Mouse (Mus musculus) gastrocnemius, adult 2 months (tissue): ENCODE data around the gene Hist1h3b. TPM values are rescaled to one million over a fixed set of nuclear protein-coding genes. Genes with fewer than 3 reads are reported as not detected.

ENCODE experiments used
- DNase-seq: peaks from one replicate; pipeline ENCODE4 v3.0.0; 2022
- H3K27ac ChIP-seq: fragments of 200-600 bp; 2 replicates; pipeline ENCODE4 v1.8.1; 2022; ENCODE audit warnings: mild to moderate bottlenecking
- H3K4me3 ChIP-seq: fragments of 200-600 bp; 2 replicates; pipeline ENCODE4 v1.8.1; 2022; ENCODE audit warnings: mild to moderate bottlenecking, moderate library complexity
- CTCF ChIP-seq: fragments of 200-600 bp; IDR thresholded peaks from 2 replicates; pipeline ENCODE4 v1.8.1; 2022; ENCODE audit warnings: antibody characterized with exemption, mild to moderate bottlenecking, moderate library complexity
- intact Hi-C: fragments of 180-260 bp; cut with DNase I; formaldehyde crosslinking; loops from one replicate; pipeline ENCODE4 v1.15.1; 2025
- total RNA-seq, 2 experiments: library from RNA; stranded (reverse); gene quantifications; 2 replicates each; pipeline ENCODE4 v1.2.3; 2021

Hist1h3b gene
- total RNA-seq, 2 experiments from 2014 or later, result 1.6 to 1.8 TPM

DNA sequence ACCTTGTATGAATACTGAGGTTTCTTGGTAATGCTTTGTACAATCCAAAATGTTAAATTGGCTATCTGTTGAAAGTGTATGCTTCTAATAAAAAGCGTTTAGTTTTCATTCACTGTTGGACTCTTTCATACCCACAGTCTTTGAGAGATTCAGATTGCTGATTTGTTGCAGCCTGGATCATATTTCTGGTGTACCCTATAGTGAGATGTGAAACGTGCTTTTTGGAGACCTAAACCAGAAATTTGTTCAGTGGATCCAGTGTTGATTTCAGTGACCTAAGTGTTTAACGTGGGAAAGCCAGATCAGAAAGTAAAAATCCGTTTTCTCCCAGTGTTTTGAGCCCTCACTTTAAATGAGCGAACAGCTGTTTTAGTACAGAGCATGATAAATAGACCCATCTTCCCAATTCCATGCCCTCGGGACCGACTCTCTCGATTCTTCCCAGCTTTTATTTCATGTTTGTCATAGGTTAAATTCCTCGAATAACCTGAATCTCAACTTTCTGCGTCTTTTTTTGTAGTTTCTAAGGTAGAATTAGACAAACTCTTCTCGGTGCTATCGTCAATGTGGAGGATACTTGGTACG lies 11.7 kb upstream of the Hist1h3b start:
- no peak for TF ChIP-seq CTCF
- intact Hi-C loops, result no loop called here
- DNase-seq, result no peak
- peak overlapping the region; percentile 96 for H3K4me3 ChIP-seq
- H3K27ac ChIP-seq, result peak overlapping the region; percentile 96

DNA sequence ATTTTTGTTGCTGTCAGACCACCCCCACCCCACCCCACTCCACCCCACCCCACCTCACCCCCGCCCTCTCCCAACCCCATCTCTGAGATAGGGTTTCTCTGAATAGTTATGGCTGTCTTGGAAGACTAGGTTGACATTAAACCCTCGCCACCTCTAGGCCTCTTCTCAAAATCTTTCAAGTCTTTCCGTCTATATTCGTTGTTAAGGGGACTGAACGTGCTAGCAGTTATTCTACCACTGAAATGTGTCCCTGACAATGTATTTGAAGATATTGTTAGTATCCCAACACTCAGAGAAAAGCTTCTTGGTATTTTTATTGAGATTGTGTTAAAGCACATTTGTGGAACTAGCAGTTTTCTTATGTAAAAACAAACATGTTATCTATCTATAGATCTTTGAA lies 11.2 kb upstream of the Hist1h3b start:
- intact Hi-C loops, result no loop called here
- H3K4me3 ChIP-seq, result peak overlapping the region; percentile 96
- peak overlapping the region; percentile 96 for H3K27ac ChIP-seq
- no peak for TF ChIP-seq CTCF
- DNase-seq, result no peak

DNA sequence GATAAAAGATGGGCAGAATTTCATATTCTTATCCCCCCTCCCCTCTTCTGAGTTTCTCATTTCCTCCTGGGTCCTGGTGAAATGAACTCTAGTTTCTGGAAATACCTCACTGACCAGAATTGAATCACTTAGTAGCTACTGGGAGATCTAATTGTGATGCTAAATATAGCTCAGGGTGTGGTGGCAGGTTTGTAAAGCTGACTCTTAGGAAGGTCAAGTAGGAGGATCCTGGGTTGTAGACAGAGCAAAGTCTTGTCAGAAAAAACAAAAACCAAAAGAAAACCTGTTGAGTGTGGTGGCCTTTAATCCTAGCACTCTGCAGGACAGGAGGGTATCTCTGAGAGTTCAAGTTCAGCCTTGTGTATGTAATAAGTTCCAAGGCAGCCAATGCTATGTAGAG lies 10.1 kb upstream of the Hist1h3b start:
- Histone ChIP-seq H3K4me3 (no peak overlapping the region), H3K27ac (no peak overlapping the region)
- no peak for TF ChIP-seq CTCF
- intact Hi-C loops, result no loop called here
- no peak for DNase-seq

DNA sequence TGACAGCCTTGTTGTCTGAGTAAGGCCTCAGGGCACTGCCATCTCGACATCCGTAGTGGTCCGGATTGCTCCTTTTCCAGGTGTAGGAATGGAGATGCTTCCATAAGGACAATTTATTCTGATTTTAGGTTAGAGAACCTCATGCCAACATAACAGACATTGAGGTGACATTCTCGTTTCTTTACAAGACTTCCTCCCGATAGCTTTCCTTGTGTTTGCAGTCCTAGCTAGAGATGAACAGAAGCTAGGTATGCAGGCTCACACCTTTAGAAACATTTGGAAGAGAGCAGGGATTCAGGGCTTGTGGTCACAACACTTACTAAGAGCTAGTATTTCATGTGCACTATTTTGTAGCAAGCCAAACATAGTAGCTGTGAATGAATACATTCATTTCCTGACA lies 8.9 kb upstream of the Hist1h3b start:
- no peak for TF ChIP-seq CTCF
- intact Hi-C loops, result no loop called here

DNA sequence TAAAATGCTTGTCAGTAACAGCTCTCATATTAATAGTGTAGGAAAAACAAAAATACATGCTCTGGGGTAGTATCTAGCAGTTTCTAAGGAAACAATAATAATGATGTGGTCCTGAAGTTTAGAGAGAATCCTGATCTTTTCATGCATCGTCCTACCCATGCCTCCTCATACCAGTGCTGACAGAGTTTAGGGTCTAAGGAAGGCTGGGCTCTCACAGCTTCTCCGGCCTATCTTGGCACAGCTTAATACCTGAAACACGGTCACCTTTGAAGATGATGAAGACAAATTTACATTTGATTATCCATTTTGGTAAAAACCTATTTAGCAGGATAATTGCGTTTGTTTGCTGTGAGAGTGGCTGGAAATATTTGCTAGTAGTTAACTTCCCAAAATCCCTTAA lies 8.1 kb upstream of the Hist1h3b start:
- H3K4me3 ChIP-seq, result no peak overlapping the region
- intact Hi-C loops, result no loop called here
- TF ChIP-seq CTCF, result no peak
- no peak overlapping the region for H3K27ac ChIP-seq
- no peak for DNase-seq

More for the DNA sequence above, 8.9 kb upstream of the Hist1h3b start:
- no peak overlapping the region for H3K4me3 ChIP-seq
- DNase-seq, result no peak
- H3K27ac ChIP-seq, result no peak overlapping the region

DNA sequence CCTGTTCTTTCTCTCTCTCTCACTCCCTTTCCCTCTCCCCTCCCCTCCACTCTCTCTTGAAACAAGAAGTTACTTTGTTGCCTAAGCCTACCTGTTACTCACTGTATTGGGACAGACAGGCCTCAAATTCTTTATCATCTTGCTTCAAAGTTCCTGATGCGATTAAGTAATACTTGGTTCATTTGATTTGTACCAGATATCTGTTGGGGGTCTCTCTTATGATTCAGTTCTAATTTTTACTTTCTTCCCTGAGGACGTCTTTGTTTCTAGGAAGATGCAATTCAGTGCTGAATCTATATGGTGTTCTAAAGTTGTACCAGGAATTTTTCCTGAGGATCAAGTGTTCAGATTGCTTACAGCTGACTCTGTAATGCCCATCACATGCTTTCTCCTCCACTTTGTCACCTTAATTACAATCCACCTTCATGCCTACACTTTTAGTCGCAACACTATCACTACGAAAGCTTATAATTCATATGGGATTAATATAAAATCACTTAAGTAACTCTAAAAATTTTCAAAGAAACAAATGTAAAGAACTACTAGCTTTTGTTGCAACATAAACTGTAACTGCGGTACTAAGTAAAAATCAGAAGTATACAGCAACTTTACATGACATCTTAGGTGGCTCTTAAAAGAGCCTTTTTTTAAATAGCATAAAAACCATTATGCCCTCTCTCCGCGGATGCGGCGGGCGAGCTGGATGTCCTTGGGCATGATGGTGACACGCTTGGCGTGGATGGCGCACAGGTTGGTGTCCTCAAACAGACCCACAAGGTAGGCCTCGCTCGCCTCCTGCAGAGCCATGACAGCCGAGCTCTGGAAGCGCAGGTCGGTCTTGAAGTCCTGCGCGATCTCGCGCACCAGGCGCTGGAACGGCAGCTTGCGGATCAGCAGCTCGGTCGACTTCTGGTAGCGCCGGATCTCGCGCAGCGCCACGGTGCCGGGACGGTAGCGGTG lies 7.4 kb upstream of the Hist1h3b start:
- Histone ChIP-seq H3K27ac (no peak overlapping the region), H3K4me3 (peak overlapping the region; percentile 70)
- DNase-seq, result no peak
- TF ChIP-seq CTCF, result no peak
- intact Hi-C loops, result loop anchor here (5.0 kb wide), 2 partner anchors 162 to 1702 kb away; partner anchors contain the start of genes Hist1h2ag, Hist1h2bj, Hist1h4d and Hist1h4i

DNA sequence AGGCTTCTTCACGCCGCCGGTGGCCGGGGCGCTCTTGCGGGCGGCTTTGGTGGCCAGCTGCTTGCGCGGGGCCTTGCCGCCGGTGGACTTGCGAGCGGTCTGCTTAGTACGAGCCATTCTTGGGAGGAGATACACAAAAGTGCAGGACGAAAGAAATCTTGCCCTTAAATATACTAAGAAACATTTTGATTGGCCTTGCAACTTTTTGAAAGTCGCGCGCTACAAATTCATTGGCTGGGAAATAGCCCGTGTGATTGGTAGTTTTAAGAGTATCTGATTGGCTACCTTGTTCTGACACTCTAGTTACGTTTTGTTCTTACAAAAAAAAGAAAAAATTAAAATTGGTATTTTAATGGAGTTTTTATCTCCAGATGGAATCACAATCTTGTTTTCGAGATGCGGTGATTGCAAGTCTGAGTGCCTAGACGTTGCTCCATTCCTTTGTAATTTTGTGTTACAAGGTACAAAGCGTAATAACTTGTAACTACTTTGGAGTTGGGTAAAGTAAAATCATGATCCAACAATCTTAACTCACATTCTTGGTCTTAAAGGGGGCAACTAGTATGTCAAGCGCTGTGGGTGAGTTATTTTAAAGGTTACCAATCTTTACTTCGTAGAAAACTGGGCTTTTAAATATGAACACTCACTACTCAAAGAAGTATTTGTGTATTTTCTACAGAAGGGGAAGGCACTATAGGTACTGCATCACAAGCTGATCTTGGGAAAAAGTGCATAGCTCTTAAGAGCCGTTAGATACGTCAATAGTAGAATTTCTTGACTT lies 6.5 kb upstream of the Hist1h3b start, which contains the start of gene Hist1h3c:
TSS of gene Hist1h3c (minus strand) at position 222 of the 781 bp plus-strand sequence.
- intact Hi-C loops, result loop anchor here (5.0 kb wide), 2 partner anchors 163 to 1703 kb away; partner anchors contain the start of genes Hist1h2ag, Hist1h2bj, Hist1h4d and Hist1h4i
- peak; percentile 84 for DNase-seq
- Histone ChIP-seq H3K4me3 (peak within 1 kb of the TSS; percentile 70), H3K27ac (peak within 1 kb of the TSS; percentile 95)
- no peak for TF ChIP-seq CTCF

DNA sequence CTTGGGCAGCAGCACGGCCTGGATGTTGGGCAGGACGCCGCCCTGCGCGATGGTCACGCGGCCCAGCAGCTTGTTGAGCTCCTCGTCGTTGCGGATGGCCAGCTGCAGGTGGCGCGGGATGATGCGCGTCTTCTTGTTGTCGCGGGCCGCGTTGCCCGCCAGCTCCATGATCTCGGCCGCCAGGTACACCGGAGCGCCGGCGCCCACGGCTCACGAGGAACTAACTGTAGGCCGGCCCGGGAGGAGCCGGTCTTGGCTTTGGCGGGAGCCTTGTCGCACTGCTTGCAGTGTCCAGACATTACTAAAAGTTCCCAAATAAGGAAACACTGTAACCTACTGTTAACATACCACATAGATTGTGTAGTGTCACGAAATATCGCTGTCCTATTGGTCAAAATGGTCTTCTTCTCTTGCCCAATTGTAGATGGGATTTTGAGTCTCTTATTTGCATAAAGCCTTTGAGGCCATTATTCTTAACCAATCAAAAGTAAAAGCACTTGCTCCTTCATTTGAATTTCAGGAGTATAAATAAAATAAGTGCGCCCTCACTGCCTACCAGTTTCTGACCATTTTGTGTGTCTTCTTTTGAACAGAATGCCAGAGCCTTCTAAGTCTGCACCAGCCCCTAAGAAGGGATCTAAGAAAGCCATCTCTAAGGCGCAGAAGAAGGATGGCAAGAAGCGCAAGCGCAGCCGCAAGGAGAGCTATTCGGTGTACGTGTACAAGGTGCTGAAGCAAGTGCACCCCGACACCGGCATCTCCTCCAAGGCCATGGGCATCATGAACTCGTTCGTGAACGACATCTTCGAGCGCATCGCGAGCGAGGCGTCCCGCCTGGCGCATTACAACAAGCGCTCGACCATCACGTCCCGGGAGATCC lies 5.6 kb upstream of the Hist1h3b start, which contains the start of gene Hist1h2bb:
TSS of gene Hist1h2bb (plus strand) at position 534 of the 880 bp plus-strand sequence.
- intact Hi-C loops, result loop anchor here (5.0 kb wide), 2 partner anchors 164 to 1704 kb away; partner anchors contain the start of genes Hist1h2ag, Hist1h2bj, Hist1h4d and Hist1h4i
- 0 out of 2 replicates have a peak, but pooled peaks have one; percentile 23 for TF ChIP-seq CTCF

DNA sequence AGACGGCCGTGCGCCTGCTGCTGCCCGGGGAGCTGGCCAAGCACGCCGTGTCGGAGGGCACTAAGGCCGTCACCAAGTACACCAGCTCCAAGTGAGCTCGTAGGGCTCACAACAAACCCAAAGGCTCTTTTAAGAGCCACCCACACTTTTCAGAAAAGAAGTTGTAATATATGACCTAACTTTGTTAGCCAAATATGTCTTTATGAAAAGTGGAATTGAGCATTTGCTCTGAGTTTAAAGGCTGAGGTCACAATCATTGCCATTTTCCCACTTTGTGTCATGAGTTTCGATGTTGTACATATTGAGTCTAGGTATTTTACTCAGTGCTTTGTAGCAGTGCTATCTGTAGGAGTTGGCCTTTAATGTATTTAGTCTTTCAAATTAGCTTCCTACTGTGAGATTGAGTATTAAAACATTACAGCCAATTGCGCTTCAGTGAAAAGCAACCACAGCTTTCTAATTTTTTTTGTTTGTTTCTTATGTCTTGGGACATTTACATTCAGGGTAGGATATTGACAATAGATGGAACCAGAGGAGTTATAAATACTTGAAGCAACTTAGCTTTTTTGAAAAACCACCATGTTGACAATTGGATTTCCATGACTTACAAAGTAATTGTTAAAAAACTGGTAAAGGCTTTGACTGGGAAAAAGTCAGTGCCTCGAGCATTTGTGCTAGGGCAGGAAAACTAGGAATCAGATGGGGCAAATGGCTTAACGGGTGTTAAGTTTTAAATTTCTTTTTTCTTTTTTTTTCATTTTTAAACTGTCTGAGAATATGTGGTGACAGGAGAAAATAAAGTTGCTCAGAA lies 4.8 kb upstream of the Hist1h3b start:
- peak overlapping the region; percentile 70 for H3K4me3 ChIP-seq
- intact Hi-C loops, result loop anchor here (5.0 kb wide), 2 partner anchors 165 to 1705 kb away; partner anchors contain the start of genes Hist1h2ag, Hist1h2bj, Hist1h4d and Hist1h4i
- no peak for TF ChIP-seq CTCF
- peak overlapping the region; percentile 95 for H3K27ac ChIP-seq
- DNase-seq, result no peak

More for the DNA sequence above, 5.6 kb upstream of the Hist1h3b start, which contains the start of gene Hist1h2bb:
- Histone ChIP-seq H3K27ac (peak within 1 kb of the TSS; percentile 95), H3K4me3 (peak within 1 kb of the TSS; percentile 70)
- DNase-seq, result peak; percentile 72

DNA sequence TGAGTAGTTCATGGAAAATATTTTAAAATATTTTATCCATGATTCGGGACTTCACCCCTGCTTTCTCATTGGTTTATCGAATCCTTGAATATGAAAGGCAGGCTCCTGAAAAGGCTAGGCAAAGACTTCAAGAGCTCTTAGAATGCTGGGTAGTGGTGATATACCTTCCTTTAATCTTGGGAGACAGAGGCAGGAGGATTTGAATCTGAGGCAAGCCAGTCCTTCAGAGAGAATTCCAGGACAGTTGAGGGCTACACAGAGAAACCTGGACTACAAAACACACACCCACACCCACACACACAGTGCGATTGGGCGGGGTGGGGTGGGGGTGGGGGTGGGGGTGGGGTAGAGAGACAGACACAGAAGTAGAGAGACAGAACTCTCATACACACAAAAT lies 4.2 kb upstream of the Hist1h3b start:
- no peak for DNase-seq
- TF ChIP-seq CTCF, result no peak
- H3K27ac ChIP-seq, result no peak overlapping the region
- intact Hi-C loops, result loop anchor here (5.0 kb wide), 2 partner anchors 166 to 1706 kb away; partner anchors contain the start of genes Hist1h2ag, Hist1h2bj, Hist1h4d and Hist1h4i
- no peak overlapping the region for H3K4me3 ChIP-seq
